Mouse (Mus musculus): ENCODE measurements around the gene Sestd1. TPM values are rescaled to one million over a fixed set of nuclear protein-coding genes. Genes with fewer than 3 reads are reported as not detected.

The Sestd1 gene
- polyA plus RNA-seq, 1 experiment = 38.4 TPM

GRCm38 (mm10) chr2:77189671-77190070, 90.7 kb downstream of the Sestd1 start:
- TF ChIP-seq CTCF (conservative IDR thresholded peaks at IDR 0.05; ENCODE audit: insufficient read depth, insufficient read length, low read depth, low read length) (no peak), POLR2A (IDR thresholded peaks at IDR 0.05; ENCODE audit: low read depth, low read length) (no peak)
- 93% methylated on average over 7 of the region's 7 CpGs for WGBS
- no peak overlapping the region for H3K27ac ChIP-seq (ENCODE audit: insufficient read depth, low read depth, low read length)
- no peaks in the 10 kb centered on the region for H3K4me1 ChIP-seq (ENCODE audit: control insufficient read depth, insufficient read depth, low read length)
- no peaks in the 10 kb centered on the region for H3K27me3 ChIP-seq (replicated peaks; ENCODE audit: control insufficient read depth, insufficient read depth, low read length)
- no peak for DNase-seq
- no peak overlapping the region for H3K4me3 ChIP-seq (ENCODE audit: insufficient read depth, low read depth, low read length)
- peaks cover 14% of the 10 kb centered on the region for H3K36me3 ChIP-seq (ENCODE audit: control insufficient read depth, insufficient read depth, low read length)

DNA sequence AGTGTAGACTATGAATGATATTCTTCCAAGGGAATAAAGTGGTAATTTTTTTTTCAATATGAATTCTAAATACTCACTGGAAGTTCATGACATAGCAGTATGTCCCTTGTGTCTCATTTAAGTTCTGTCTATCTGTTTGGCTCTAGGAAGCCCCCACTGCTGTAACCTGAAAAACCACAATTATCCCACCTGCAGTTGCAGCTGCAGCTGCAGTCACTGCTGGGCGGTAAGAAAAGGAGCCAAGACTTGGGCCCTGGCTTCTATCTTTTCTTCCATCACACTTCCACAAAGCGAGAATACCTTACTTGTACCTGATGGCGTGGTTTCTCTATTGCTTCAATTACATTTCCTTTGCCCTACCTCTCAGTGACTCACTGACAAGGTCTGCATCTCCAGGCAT, 92.9 kb downstream of the Sestd1 start:
- H3K4me1 ChIP-seq (ENCODE audit: control insufficient read depth, insufficient read depth, low read length) = no peaks in the 10 kb centered on the region
- peaks cover 16% of the 10 kb centered on the region for H3K36me3 ChIP-seq (ENCODE audit: control insufficient read depth, insufficient read depth, low read length)
- TF ChIP-seq POLR2A (IDR thresholded peaks at IDR 0.05; ENCODE audit: low read depth, low read length) = no peak
- TF ChIP-seq CTCF (conservative IDR thresholded peaks at IDR 0.05; ENCODE audit: insufficient read depth, insufficient read length, low read depth, low read length) = no peak
- WGBS = 93% methylated on average over 3 of the region's 3 CpGs
- no peak for DNase-seq
- H3K27me3 ChIP-seq (replicated peaks; ENCODE audit: control insufficient read depth, insufficient read depth, low read length) = no peaks in the 10 kb centered on the region
- no peak overlapping the region for H3K4me3 ChIP-seq (ENCODE audit: insufficient read depth, low read depth, low read length)
- no peak overlapping the region for H3K27ac ChIP-seq (ENCODE audit: insufficient read depth, low read depth, low read length)

- H3K36me3 ChIP-seq (ENCODE audit: control insufficient read depth, insufficient read depth, low read length) = peaks cover 16% of the 10 kb centered on the region
- no peak overlapping the region for H3K4me3 ChIP-seq (ENCODE audit: insufficient read depth, low read depth, low read length)
- H3K27me3 ChIP-seq (replicated peaks; ENCODE audit: control insufficient read depth, insufficient read depth, low read length) = no peaks in the 10 kb centered on the region
- H3K27ac ChIP-seq (ENCODE audit: insufficient read depth, low read depth, low read length) = no peak overlapping the region
- WGBS = 79% methylated on average over 8 of the region's 8 CpGs
- no peak for TF ChIP-seq POLR2A (IDR thresholded peaks at IDR 0.05; ENCODE audit: low read depth, low read length)
- no peak for TF ChIP-seq CTCF (conservative IDR thresholded peaks at IDR 0.05; ENCODE audit: insufficient read depth, insufficient read length, low read depth, low read length)
- no peaks in the 10 kb centered on the region for H3K4me1 ChIP-seq (ENCODE audit: control insufficient read depth, insufficient read depth, low read length)
- DNase-seq = no peak
Measured at GRCm38 (mm10) chr2:77186912-77187311, 93.5 kb downstream of the Sestd1 start.

DNA sequence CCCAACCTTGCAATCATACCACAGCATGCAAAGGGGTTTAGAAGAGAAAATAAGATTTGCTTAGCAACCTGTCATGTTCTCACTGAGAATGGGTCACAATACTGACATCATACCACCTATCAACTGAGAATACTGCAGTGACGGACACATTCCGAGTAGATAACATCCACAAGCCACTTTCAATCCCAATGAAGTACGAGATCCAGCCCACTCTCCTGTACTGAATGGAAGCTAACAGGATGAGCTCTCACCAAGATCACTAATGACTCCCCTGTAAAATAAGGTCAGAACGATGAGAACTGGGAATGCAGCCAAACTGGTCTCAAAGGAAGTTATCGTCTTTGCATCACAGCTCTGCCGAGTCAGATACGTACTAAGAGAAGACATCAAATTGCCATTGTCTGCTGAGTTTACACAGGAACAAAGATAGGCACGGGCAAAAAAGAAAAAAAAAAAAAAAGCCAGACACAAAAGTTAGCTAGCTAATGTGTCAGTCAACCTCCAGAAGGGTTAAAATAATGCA, 96.3 kb downstream of the Sestd1 start:
- Histone ChIP-seq H3K36me3 (ENCODE audit: control insufficient read depth, insufficient read depth, low read length) (peaks cover 11% of the 10 kb centered on the region), H3K4me3 (ENCODE audit: insufficient read depth, low read depth, low read length) (no peak overlapping the region), H3K4me1 (ENCODE audit: control insufficient read depth, insufficient read depth, low read length) (no peaks in the 10 kb centered on the region), H3K27me3 (replicated peaks; ENCODE audit: control insufficient read depth, insufficient read depth, low read length) (no peaks in the 10 kb centered on the region), H3K27ac (ENCODE audit: insufficient read depth, low read depth, low read length) (no peak overlapping the region)
- DNase-seq = no peak
- WGBS = 62% methylated on average over 8 of the region's 8 CpGs
- no peak for TF ChIP-seq CTCF (conservative IDR thresholded peaks at IDR 0.05; ENCODE audit: insufficient read depth, insufficient read length, low read depth, low read length)
- TF ChIP-seq POLR2A (IDR thresholded peaks at IDR 0.05; ENCODE audit: low read depth, low read length) = no peak

DNA sequence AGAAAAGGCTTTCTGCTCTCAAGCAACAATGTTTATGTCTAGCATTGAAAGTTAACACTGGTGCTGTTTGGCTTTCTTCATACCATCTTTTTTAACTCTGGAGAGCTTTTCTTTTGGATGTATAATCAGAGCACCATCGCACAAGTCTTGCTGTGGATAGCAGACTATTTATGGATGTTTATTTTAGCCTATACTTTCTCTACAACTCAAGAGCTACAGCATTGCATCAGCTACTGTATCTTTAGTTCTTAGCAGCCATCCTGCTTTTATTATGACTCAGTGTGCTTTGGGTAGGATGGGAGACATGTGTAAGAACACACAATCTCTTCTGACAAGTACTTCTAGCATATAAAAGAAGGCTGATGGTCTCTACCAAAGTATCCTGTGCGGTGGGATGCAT, 96.7 kb downstream of the Sestd1 start:
- Histone ChIP-seq H3K27ac (ENCODE audit: insufficient read depth, low read depth, low read length) (no peak overlapping the region), H3K4me3 (ENCODE audit: insufficient read depth, low read depth, low read length) (no peak overlapping the region), H3K36me3 (ENCODE audit: control insufficient read depth, insufficient read depth, low read length) (peaks cover 11% of the 10 kb centered on the region), H3K4me1 (ENCODE audit: control insufficient read depth, insufficient read depth, low read length) (no peaks in the 10 kb centered on the region), H3K27me3 (replicated peaks; ENCODE audit: control insufficient read depth, insufficient read depth, low read length) (no peaks in the 10 kb centered on the region)
- 88% methylated on average over 2 of the region's 2 CpGs for WGBS
- no peak for DNase-seq
- TF ChIP-seq POLR2A (IDR thresholded peaks at IDR 0.05; ENCODE audit: low read depth, low read length) = no peak
- no peak for TF ChIP-seq CTCF (conservative IDR thresholded peaks at IDR 0.05; ENCODE audit: insufficient read depth, insufficient read length, low read depth, low read length)

GRCm38 (mm10) chr2:77182996-77183380, 97.4 kb downstream of the Sestd1 start:
- no peak overlapping the region for H3K4me3 ChIP-seq (ENCODE audit: insufficient read depth, low read depth, low read length)
- H3K36me3 ChIP-seq (ENCODE audit: control insufficient read depth, insufficient read depth, low read length) = peaks cover 11% of the 10 kb centered on the region
- WGBS = 89% methylated on average over 6 of the region's 6 CpGs
- no peaks in the 10 kb centered on the region for H3K4me1 ChIP-seq (ENCODE audit: control insufficient read depth, insufficient read depth, low read length)
- DNase-seq = no peak
- H3K27ac ChIP-seq (ENCODE audit: insufficient read depth, low read depth, low read length) = no peak overlapping the region
- no peak for TF ChIP-seq POLR2A (IDR thresholded peaks at IDR 0.05; ENCODE audit: low read depth, low read length)
- no peak for TF ChIP-seq CTCF (conservative IDR thresholded peaks at IDR 0.05; ENCODE audit: insufficient read depth, insufficient read length, low read depth, low read length)
- H3K27me3 ChIP-seq (replicated peaks; ENCODE audit: control insufficient read depth, insufficient read depth, low read length) = no peaks in the 10 kb centered on the region

DNA sequence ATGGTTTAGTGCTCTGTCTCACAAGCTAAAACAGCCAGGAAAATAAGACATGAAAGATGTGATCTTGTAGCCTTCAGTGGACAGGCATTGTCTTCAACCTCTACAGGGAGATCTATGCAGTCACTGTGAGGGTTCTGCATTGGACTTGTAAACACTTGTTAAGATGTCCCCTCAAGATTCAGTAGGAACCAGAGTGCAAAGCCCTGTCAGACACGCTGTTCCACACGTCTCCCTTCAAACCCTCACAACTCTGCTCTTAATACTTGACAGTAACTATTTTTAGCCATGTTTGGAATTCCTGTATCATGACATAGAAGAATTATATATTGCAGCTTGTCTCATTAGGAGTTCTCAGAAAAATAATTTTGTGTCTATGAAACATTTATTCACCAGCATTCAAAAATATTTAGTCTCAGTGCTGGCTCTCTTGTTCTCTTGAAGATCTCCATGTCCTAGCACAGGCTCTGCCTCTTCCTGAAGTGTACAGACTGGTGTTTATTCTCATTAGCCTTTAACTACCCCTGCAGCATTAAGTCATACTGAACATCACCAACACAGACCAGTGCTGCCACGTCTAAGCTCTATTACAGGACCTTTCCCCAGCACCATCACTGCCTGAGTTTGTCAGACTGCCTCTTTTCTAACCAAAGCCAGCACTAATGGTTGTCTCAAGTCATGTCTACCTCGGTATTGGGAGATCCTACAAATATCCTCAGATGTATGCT, 98.0 kb downstream of the Sestd1 start:
- H3K4me1 ChIP-seq (ENCODE audit: control insufficient read depth, insufficient read depth, low read length) = no peaks in the 10 kb centered on the region
- peaks cover 6% of the 10 kb centered on the region for H3K36me3 ChIP-seq (ENCODE audit: control insufficient read depth, insufficient read depth, low read length)
- no peaks in the 10 kb centered on the region for H3K27me3 ChIP-seq (replicated peaks; ENCODE audit: control insufficient read depth, insufficient read depth, low read length)
- no peak for TF ChIP-seq POLR2A (IDR thresholded peaks at IDR 0.05; ENCODE audit: low read depth, low read length)
- TF ChIP-seq CTCF (conservative IDR thresholded peaks at IDR 0.05; ENCODE audit: insufficient read depth, insufficient read length, low read depth, low read length) = no peak
- 54% methylated on average over 4 of the region's 4 CpGs for WGBS
- no peak overlapping the region for H3K4me3 ChIP-seq (ENCODE audit: insufficient read depth, low read depth, low read length)
- H3K27ac ChIP-seq (ENCODE audit: insufficient read depth, low read depth, low read length) = no peak overlapping the region
- no peak for DNase-seq
